Mouse (Mus musculus) brain, embryonic 14.5 days (tissue): Measurements from ENCODE around the gene Rasgef1a.

Source experiments
- CTCF ChIP-seq: fragments of 200-500 bp; IDR thresholded peaks from 2 replicates; pipeline ENCODE4 v1.5.1; 2012; ENCODE audit warnings: inconsistent platforms, mild to moderate bottlenecking, moderate library complexity, borderline replicate concordance; ENCODE audit not compliant: insufficient read depth, insufficient read length; ENCODE audit errors: extremely low read depth
- POLR2A ChIP-seq: fragments of 200-500 bp; IDR thresholded peaks from 2 replicates; pipeline ENCODE4 v1.6.1; 2012; ENCODE audit warnings: mild to moderate bottlenecking, inconsistent platforms, borderline replicate concordance; ENCODE audit not compliant: poor library complexity, insufficient read depth, insufficient read length, severe bottlenecking; ENCODE audit errors: extremely low read depth

GRCm38 (mm10) chr6:118047811-118048505 lies 36.7 kb downstream of the Rasgef1a start:
- TF ChIP-seq CTCF: no peak
- TF ChIP-seq POLR2A: no peak
